Mouse (Mus musculus) adrenal gland, adult 18-20 months (tissue): Measurements from ENCODE around the gene Setd4. TPM values are rescaled to one million over a fixed set of nuclear protein-coding genes. Genes with fewer than 3 reads are reported as not detected.
A peak's percentile ranks its signal among the peaks of the same experiment; 100 is the strongest.

Source experiments
- DNase-seq, 2 experiments: peaks; one replicate each; pipeline ENCODE4 v3.0.0; 2021 to 2022; ENCODE audit warnings: low spot score in 2 of 2
- total RNA-seq, 2 experiments: library from RNA; stranded (reverse); gene quantifications; 1 replicate in 1 of 2; 2 replicates in 1 of 2; pipeline ENCODE4 v1.2.3; 2021

Setd4 gene
- total RNA-seq, 2 experiments from 2014 or later: 2.9 to 8.1 TPM

DNA sequence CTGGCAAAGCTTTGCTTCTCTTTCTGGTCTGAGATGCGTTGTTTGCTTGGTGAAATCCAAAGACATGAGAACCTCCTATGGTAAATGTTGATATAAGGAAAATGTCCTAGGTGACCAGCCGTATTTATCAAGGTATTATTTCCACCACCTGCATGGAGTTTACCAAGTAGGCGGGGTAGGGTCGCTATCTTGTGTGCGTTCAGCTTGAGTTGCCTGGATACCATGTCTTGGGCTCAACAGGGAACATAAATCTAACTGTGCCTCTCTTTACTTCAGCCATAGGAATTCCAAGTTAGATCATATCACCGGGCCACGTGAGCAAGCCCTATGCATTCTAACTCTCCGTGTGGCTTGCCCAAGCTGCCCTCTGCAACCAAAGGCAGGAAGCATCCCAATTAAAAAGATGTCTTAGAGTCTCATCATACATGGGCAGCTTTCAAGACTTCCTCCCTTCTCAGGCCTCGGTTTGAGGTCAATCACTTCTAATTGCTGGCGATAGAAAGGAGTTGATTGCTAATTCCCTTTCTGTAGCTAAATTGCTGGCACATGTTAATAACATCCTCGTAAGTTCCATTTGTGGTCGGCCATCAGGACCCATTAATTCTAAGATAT, 57.4 kb downstream of the Setd4 start:
- DNase-seq: no peak

DNA sequence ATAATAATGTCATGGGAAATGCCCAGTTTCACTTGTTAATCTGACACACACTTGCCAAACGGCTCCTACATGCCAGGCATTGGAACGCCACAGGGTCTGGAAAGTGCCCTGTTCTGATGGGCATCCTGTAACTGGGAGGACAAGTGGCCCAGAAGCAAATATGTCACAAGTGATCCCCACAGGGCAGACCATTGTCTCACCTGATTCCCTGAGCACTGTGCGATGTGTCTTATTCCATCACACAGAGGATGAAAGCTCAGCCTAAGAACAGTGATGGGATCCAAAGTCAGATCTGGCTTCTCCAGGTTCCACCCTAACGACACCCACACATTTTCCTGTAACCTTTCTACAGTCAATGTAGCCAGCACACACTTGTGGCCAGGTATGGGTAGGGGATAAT, 58.9 kb downstream of the Setd4 start:
- DNase-seq: no peak

DNA sequence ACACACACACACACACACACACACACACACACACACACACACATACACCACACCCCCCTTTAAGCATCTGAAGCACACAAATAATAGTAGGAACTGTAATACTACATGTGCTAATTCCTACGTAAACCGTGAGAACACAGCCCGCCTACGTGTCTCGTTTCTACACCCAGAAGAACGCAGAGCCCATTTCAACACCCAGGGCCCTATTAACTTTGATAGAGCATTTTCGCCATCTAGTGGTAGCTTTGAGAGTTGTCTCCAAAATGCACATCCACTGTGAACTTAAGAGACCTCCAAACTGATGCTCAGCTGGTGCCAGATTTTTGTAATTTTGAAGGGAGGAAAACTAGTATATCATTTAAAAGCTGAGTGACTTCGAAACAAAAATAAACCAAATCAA, 60.2 kb downstream of the Setd4 start:
- DNase-seq: peak; percentile 25 to 29

DNA sequence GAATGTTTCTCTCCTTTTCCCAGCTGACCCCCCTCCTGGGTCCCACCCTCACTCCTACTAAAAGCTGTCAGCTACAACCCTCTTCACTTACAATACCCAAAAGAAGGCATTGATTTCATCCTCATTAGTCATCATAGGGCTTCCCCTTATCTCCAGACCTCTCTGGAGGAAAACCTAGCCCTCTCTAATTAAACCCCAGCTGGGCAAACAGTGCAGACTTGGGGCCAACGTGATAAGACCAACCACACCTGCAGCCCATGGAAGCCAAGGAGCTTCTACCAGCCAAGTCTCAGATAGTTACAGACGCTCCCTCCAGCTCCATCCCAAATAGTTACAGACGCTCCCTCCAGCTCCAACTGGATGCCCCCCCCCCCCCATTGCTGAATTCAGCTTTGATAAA, 64.0 kb downstream of the Setd4 start:
- no peak for DNase-seq

DNA sequence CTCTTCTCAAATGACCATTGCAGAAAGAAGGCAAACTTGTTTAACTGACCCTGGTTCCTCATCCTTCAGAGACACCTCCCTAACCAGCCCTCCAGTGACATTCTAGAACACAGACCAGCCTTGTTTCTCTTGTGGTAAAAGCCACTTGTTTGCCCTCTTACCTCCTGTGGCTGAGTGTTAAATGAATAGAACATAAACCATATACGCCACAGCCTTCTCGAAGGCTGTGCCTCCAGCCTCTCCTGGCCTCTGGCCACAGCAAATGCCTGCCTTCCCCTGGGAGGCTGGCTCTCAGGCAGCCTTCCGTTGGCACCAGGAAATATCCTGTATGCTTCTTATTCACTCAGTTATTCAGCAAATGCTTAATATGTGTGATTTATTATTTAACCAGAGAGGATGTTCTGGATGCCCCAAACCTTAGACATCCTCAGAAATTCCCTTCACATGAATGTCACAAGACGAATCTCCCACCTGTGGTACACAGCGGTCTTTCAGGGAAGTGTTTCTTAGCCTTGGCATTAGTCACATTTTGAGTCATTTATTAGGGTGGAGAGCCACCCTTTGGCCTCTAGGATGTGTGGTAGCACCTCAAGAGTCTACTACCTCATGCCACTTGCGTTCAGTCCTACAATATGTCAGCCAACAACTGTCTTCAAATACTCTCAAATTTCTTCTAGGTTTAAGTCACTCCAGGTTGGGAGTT, 68.6 kb downstream of the Setd4 start:
- DNase-seq: no peak

Other genes starting within 250 kb of the Setd4 start
- gene Cbr1, start 1.8 kb upstream of the Setd4 start, total RNA-seq: 10 to 100 TPM; 71.0 to 89.8 TPM
- gene Gm5678, start 24.0 kb upstream of the Setd4 start, total RNA-seq: 1 to 10 TPM; 4.1 to 4.4 TPM
- 1 to 10 TPM; 6.4 to 8.8 TPM for gene Cbr3, start 79.2 kb upstream of the Setd4 start, total RNA-seq
- gene Dop1b, start 107.8 kb upstream of the Setd4 start, total RNA-seq: 10 to 100 TPM; 17.6 to 21.8 TPM
- gene Morc3, start 228.1 kb upstream of the Setd4 start, total RNA-seq: 10 to 100 TPM; 25.1 to 30.3 TPM